Mouse (Mus musculus) left cerebral cortex, postnatal 25 days (tissue): ENCODE results near the gene Cebpb. TPM values are rescaled to one million over a fixed set of nuclear protein-coding genes. Genes with fewer than 3 reads are reported as not detected.
A peak's percentile ranks its signal among the peaks of the same experiment; 100 is the strongest.
"Not testable (repeated sequence)": the region's sequence is repeated elsewhere in the genome, so short reads cannot be mapped to it uniquely, and the experiment has no call there.

ENCODE experiments used
- DNase-seq, 2 experiments: peaks; one replicate each; pipeline ENCODE4 v3.0.0; 2022; ENCODE audit warnings: low spot score in 2 of 2, mixed read lengths in 1 of 2
- intact Hi-C: fragments of 180-260 bp; cut with DNase I; formaldehyde crosslinking; loops from one replicate; pipeline ENCODE4 v1.15.1; 2025
- total RNA-seq, 2 experiments: library from RNA; stranded (reverse); gene quantifications; 2 replicates each; pipeline ENCODE4 v1.2.3; 2021

Cebpb gene
- total RNA-seq: 10 to 100 TPM; 12.1 to 12.7 TPM

- intact Hi-C loops: loop anchor here (5.0 kb wide), 2 partner anchors 329 to 409 kb away; no protein-coding TSS in a partner anchor
Observed at GRCm38 (mm10) chr2:167688498-167689451, at the start of gene Cebpb. Gene Cebpb, plus strand, starts transcription at chr2:167688915.

GRCm38 (mm10) chr2:167640279-167640678 lies 48.4 kb upstream of the Cebpb start:
- no peak for DNase-seq
- intact Hi-C loops: loop anchor here (2.0 kb wide), 1 partner anchor 35 kb away; no protein-coding TSS in a partner anchor

More at GRCm38 (mm10) chr2:167688498-167689451, at the start of gene Cebpb:
- peak; percentile 79 to 87 for DNase-seq

- DNase-seq: no peak
- intact Hi-C loops: loop anchor here (2.0 kb wide), 1 partner anchor 33 kb away; no protein-coding TSS in a partner anchor
Observed at GRCm38 (mm10) chr2:167641337-167641736, 47.4 kb upstream of the Cebpb start.

- intact Hi-C loops: no loop called here
Observed at GRCm38 (mm10) chr2:167642164-167642563, 46.6 kb upstream of the Cebpb start.

GRCm38 (mm10) chr2:167643356-167644052 lies 45.2 kb upstream of the Cebpb start:
- intact Hi-C loops: not testable (repeated sequence)

More at GRCm38 (mm10) chr2:167642164-167642563, 46.6 kb upstream of the Cebpb start:
- DNase-seq: no peak

GRCm38 (mm10) chr2:167646411-167646810 lies 42.3 kb upstream of the Cebpb start:
- intact Hi-C loops: no loop called here
- no peak for DNase-seq

More at GRCm38 (mm10) chr2:167643356-167644052, 45.2 kb upstream of the Cebpb start:
- not testable (repeated sequence) for DNase-seq

GRCm38 (mm10) chr2:167649290-167650032 lies 39.3 kb upstream of the Cebpb start:
- no peak for DNase-seq
- intact Hi-C loops: no loop called here

- peak in 1 of 2 experiments; percentile 45 for DNase-seq
- intact Hi-C loops: no loop called here
Observed at GRCm38 (mm10) chr2:167651622-167652021, 37.1 kb upstream of the Cebpb start.

GRCm38 (mm10) chr2:167652694-167653093 lies 36.0 kb upstream of the Cebpb start:
- intact Hi-C loops: no loop called here
- no peak for DNase-seq

GRCm38 (mm10) chr2:167654911-167655600 lies 33.7 kb upstream of the Cebpb start:
- intact Hi-C loops: no loop called here
- DNase-seq: no peak

GRCm38 (mm10) chr2:167656629-167657478 lies 31.9 kb upstream of the Cebpb start:
- peak in 1 of 2 experiments; percentile 24 for DNase-seq
- intact Hi-C loops: no loop called here

- no peak for DNase-seq
- intact Hi-C loops: no loop called here
Observed at GRCm38 (mm10) chr2:167657973-167658372, 30.7 kb upstream of the Cebpb start.

GRCm38 (mm10) chr2:167658712-167659111 lies 30.0 kb upstream of the Cebpb start:
- intact Hi-C loops: no loop called here
- no peak for DNase-seq

- DNase-seq: no peak
- intact Hi-C loops: no loop called here
Observed at GRCm38 (mm10) chr2:167659177-167659846, 29.4 kb upstream of the Cebpb start.

- DNase-seq: peak in 1 of 2 experiments; percentile 33
- intact Hi-C loops: no loop called here
Observed at GRCm38 (mm10) chr2:167659847-167660610, 28.7 kb upstream of the Cebpb start.

GRCm38 (mm10) chr2:167660611-167660971 lies 28.1 kb upstream of the Cebpb start:
- DNase-seq: no peak
- intact Hi-C loops: no loop called here
